Mouse (Mus musculus) embryonic facial prominence, embryonic 13.5 days (tissue): Measurements from ENCODE around the gene Tex36. TPM values are rescaled to one million over a fixed set of nuclear protein-coding genes. Genes with fewer than 3 reads are reported as not detected.

Experiments used
- ATAC-seq: fragments of 200-750 bp; cut with Nextera tagmentation; 2 replicates; pipeline ENCODE4 v1.8.0; 2017; ENCODE audit warnings: low read depth; ENCODE audit not compliant: insufficient number of reproducible peaks, insufficient read depth, low FRiP score, low TSS enrichment
- H3K27ac ChIP-seq: fragments of 300-500 bp; sonication (generic); 2 replicates; pipeline ENCODE4 v1.5.1; 2015; ENCODE audit warnings: moderate library complexity, mild to moderate bottlenecking, inconsistent platforms
- H3K27me3 ChIP-seq: fragments of 300-500 bp; sonication (generic); 2 replicates; pipeline ENCODE4 v1.6.1; 2015; ENCODE audit warnings: mild to moderate bottlenecking, inconsistent platforms
- H3K36me3 ChIP-seq: fragments of 300-500 bp; sonication (generic); 2 replicates; pipeline ENCODE4 v1.6.1; 2015; ENCODE audit warnings: mild to moderate bottlenecking, inconsistent platforms
- H3K4me1 ChIP-seq: fragments of 300-500 bp; sonication (generic); 2 replicates; pipeline ENCODE4 v1.6.1; 2015; ENCODE audit warnings: inconsistent platforms
- H3K4me2 ChIP-seq: fragments of 300-500 bp; sonication (generic); 2 replicates; pipeline ENCODE4 v1.6.1; 2015; ENCODE audit warnings: moderate library complexity, mild to moderate bottlenecking, inconsistent platforms
- H3K4me3 ChIP-seq: fragments of 300-500 bp; sonication (generic); 2 replicates; pipeline ENCODE4 v1.5.1; 2015; ENCODE audit warnings: mild to moderate bottlenecking, inconsistent platforms
- H3K9ac ChIP-seq: fragments of 300-500 bp; sonication (generic); 2 replicates; pipeline ENCODE4 v1.6.1; 2015; ENCODE audit warnings: mild to moderate bottlenecking, inconsistent platforms
- H3K9me3 ChIP-seq: fragments of 300-500 bp; sonication (generic); 2 replicates; pipeline ENCODE4 v1.6.1; 2016; ENCODE audit warnings: inconsistent platforms
- WGBS: fragments of 180-500 bp; shearing (Covaris S2); methylation state at CpG from one replicate; pipeline ENCODE4 v1.1.7; 2015; ENCODE audit warnings: mixed read lengths; 5-methylcytosine and 5-hydroxymethylcytosine counted together
- polyA plus RNA-seq: library from polyadenylated mRNA; unstranded; fragments of >200 nt; fragmentation: Nextera tagmentation; extraction: Ambion mirVana; gene quantifications from 2 replicates; pipeline ENCODE4 v1.2.1, GENCODE M21; 2015

Tex36 gene
- polyA plus RNA-seq, 1 experiment from 2014 or later = not detected

GRCm38 (mm10) chr7:133583216-133583615 lies 18.7 kb downstream of the Tex36 start:
- ATAC-seq = no peak
- Histone ChIP-seq H3K36me3 (no peaks in the 10 kb centered on the region), H3K4me2 (no peak overlapping the region), H3K4me1 (no peaks in the 10 kb centered on the region), H3K4me3 (no peak overlapping the region), H3K27me3 (no peaks in the 10 kb centered on the region), H3K9me3 (no peaks in the 10 kb centered on the region), H3K9ac (no peak overlapping the region), H3K27ac (no peak overlapping the region)
- WGBS = 94% methylated on average over 6 of the region's 6 CpGs

- Histone ChIP-seq H3K9me3 (no peaks in the 10 kb centered on the region), H3K36me3 (no peaks in the 10 kb centered on the region), H3K27me3 (no peaks in the 10 kb centered on the region), H3K9ac (no peak overlapping the region), H3K4me1 (peaks cover 7% of the 10 kb centered on the region), H3K4me3 (no peak overlapping the region), H3K27ac (no peak overlapping the region), H3K4me2 (no peak overlapping the region)
- ATAC-seq = no peak
- 58% methylated on average over 4 of the region's 4 CpGs for WGBS
Measured at GRCm38 (mm10) chr7:133580296-133580640, 21.7 kb downstream of the Tex36 start.

DNA sequence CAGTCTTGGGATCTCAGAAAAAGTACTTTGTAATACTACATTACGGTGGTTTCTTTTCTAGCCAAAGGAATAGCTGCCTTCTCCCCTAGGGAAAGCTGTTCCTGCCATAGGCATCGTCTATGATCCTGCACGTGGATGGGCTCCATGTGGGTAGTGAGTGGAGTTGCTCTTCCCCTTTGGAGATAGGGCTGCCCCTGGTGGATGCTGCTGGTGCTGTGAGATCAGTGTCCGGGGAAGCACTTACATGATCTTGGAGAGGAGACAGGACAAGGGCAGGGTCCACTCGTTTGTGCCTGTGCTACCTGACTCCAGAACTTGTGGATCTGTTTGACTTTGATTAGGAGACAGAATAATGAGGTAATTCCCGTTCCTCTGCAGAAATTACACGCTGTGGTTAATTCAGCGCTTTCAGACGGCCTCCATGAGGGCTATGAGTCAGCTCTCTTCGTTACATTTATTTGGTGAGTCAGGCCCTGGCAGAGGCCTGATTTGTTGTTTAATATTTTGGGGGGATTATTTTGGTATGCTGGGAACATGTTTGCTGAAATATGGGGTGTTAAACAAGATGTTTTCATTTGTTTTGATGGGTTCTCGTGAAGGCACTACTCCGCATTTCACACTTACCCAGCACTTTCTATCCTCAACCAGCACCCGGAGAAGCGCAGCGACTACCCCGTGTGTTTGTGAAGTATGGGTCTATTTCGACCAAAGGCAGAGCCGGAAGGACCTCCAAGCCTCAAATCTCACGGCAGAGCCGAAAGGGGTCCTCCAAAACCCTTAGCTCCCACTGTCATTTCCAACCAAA lies 22.3 kb downstream of the Tex36 start:
- no peaks in the 10 kb centered on the region for H3K36me3 ChIP-seq
- H3K4me3 ChIP-seq = no peak overlapping the region
- no peaks in the 10 kb centered on the region for H3K9me3 ChIP-seq
- no peaks in the 10 kb centered on the region for H3K27me3 ChIP-seq
- 65% methylated on average over 20 of the region's 20 CpGs for WGBS
- H3K4me2 ChIP-seq = no peak overlapping the region
- no peak overlapping the region for H3K27ac ChIP-seq
- no peak for ATAC-seq
- no peak overlapping the region for H3K9ac ChIP-seq
- peaks cover 7% of the 10 kb centered on the region for H3K4me1 ChIP-seq

DNA sequence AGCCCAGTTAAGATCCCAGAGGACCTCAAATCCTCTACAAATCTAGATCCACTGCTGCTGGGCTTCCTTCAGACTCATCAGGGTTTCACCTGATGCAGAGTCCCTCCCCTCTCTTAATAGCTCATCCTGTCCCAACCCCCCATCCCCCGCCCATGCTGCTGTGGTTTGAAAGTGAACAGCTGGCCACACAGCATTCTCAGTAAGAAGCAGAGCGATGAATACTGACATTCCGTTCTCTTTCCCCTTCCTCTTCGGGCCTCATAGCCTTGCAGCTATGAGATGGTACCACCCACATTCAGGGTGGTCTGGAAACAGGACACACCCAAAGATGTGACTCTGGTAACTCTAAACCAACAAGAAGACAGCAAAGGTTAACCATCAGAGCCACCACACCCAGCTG lies 25.1 kb downstream of the Tex36 start:
- Histone ChIP-seq H3K4me3 (no peak overlapping the region), H3K27ac (no peak overlapping the region), H3K9ac (no peak overlapping the region), H3K9me3 (no peaks in the 10 kb centered on the region), H3K36me3 (no peaks in the 10 kb centered on the region), H3K4me2 (no peak overlapping the region), H3K27me3 (no peaks in the 10 kb centered on the region), H3K4me1 (peaks cover 7% of the 10 kb centered on the region)
- WGBS = 16% methylated on average over 4 of the region's 4 CpGs
- ATAC-seq = no peak

DNA sequence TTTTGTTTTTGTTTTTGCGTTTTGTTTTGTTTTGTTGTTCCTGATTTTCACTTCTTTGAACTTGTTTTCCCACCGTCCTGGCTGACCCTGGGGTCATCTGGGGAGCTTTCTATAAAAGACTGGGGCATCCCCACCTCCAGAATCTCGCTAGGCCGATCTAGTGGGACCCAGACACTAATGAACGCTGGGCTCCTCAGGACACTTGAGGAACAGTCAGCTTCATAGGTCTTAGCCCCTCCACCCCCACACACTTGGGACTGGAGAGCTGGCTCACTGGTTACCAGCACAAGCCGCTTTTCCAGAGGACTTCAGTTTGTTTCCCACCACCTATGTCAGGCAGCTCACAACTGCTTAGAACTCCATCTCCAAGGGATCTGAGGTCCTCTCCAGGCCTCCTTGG lies 25.7 kb downstream of the Tex36 start:
- Histone ChIP-seq H3K9ac (no peak overlapping the region), H3K36me3 (no peaks in the 10 kb centered on the region), H3K27ac (no peak overlapping the region), H3K4me3 (no peak overlapping the region), H3K4me1 (peaks cover 7% of the 10 kb centered on the region), H3K9me3 (no peaks in the 10 kb centered on the region), H3K4me2 (no peak overlapping the region), H3K27me3 (no peaks in the 10 kb centered on the region)
- WGBS = 67% methylated on average over 6 of the region's 6 CpGs
- ATAC-seq = no peak

DNA sequence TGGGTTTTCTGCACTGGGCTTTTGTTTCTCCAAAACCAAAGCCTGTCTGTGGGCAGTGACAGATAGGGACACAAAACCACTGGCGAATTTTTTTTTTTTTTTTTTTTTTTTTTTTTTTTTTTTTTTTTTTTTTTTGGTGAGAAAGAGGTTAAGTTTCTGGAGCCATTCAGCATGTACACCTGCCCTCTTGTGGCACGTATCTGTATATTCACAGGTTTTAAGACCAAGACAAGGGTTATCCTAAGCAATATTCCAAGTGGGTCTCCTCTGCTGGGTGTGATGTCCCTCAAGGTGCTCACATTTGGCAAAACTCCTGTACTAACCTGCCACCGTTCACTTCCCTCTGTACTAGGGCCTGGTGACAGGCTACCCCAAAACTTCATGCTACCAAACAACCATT lies 30.0 kb downstream of the Tex36 start:
- no peak overlapping the region for H3K4me2 ChIP-seq
- no peaks in the 10 kb centered on the region for H3K36me3 ChIP-seq

DNA sequence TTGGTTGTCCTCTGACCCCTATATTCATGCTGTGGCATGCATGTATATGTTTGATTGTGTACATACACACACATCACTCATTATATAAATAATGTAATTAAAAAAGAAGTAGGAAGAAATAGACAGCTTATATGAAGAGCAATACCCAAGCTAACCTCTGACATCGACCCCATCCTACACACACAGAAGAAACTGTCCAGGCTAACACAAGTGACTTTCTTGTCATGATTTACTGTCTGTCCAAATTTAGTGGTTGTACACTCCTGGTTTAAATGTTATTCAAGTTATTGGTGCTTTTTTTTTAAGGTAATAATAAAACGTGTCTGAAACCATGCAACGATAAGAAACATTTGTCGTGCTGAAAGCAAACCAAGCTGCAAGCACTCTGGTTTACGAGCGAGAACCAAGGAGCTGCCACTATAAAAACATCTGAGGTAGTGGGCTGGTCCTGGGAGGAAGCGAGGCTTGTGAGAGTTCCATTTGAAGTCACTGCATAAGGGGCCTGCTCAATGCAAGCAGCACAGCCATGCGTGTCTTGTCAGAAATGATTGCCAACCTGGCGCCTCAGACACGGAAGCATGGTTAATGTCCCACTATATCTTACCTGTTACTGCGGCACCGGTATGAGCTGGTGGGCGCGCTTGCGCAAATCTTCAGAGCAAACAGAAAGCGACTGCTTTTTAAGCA lies 32.6 kb downstream of the Tex36 start:
- Histone ChIP-seq H3K4me2 (no peak overlapping the region), H3K9ac (no peak overlapping the region), H3K4me1 (peaks cover 7% of the 10 kb centered on the region), H3K27ac (no peak overlapping the region), H3K36me3 (no peaks in the 10 kb centered on the region), H3K9me3 (no peaks in the 10 kb centered on the region), H3K4me3 (no peak overlapping the region), H3K27me3 (no peaks in the 10 kb centered on the region)
- no peak for ATAC-seq
- WGBS = 85% methylated on average over 16 of the region's 16 CpGs

More for the DNA sequence above, 30.0 kb downstream of the Tex36 start:
- Histone ChIP-seq H3K27ac (no peak overlapping the region), H3K27me3 (no peaks in the 10 kb centered on the region), H3K4me1 (peaks cover 11% of the 10 kb centered on the region), H3K9me3 (no peaks in the 10 kb centered on the region), H3K9ac (no peak overlapping the region), H3K4me3 (no peak overlapping the region)
- ATAC-seq = no peak
- 32% methylated on average over 3 of the region's 3 CpGs for WGBS

DNA sequence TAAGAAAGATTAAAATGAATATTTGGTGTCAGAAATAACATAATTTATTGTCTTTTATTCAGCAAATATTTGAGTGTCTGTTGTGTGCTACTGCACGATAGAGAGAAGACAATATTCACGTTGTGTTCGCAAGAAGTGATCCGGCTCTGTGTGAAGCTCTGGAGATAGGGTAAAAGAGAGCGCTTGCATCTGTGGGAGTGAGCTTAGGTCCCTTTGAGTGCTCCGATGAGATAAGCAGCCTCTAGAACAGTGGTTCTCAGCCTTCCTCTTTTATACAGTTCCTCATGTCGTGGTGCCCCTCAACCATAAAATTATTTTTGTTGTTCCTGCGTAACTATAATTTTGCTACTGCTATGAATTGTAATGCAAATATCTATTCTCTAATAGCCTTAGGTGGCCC lies 37.4 kb downstream of the Tex36 start:
- WGBS = 84% methylated on average over 8 of the region's 8 CpGs
- Histone ChIP-seq H3K9ac (no peak overlapping the region), H3K27me3 (no peaks in the 10 kb centered on the region), H3K4me2 (no peak overlapping the region), H3K4me3 (no peak overlapping the region), H3K36me3 (no peaks in the 10 kb centered on the region), H3K27ac (no peak overlapping the region), H3K4me1 (no peaks in the 10 kb centered on the region), H3K9me3 (no peaks in the 10 kb centered on the region)
- ATAC-seq = no peak

- WGBS = 80% methylated on average over 3 of the region's 3 CpGs
- Histone ChIP-seq H3K9me3 (no peaks in the 10 kb centered on the region), H3K27me3 (no peaks in the 10 kb centered on the region), H3K4me3 (no peak overlapping the region), H3K27ac (no peak overlapping the region), H3K4me1 (no peaks in the 10 kb centered on the region), H3K9ac (no peak overlapping the region), H3K36me3 (no peaks in the 10 kb centered on the region), H3K4me2 (no peak overlapping the region)
- no peak for ATAC-seq
Measured at GRCm38 (mm10) chr7:133563175-133563824, 38.7 kb downstream of the Tex36 start.

- no peak for ATAC-seq
- Histone ChIP-seq H3K4me3 (no peak overlapping the region), H3K4me2 (no peak overlapping the region), H3K4me1 (no peaks in the 10 kb centered on the region), H3K9ac (no peak overlapping the region), H3K36me3 (no peaks in the 10 kb centered on the region), H3K9me3 (no peaks in the 10 kb centered on the region), H3K27me3 (no peaks in the 10 kb centered on the region), H3K27ac (no peak overlapping the region)
- 53% methylated on average over 8 of the region's 8 CpGs for WGBS
Measured at GRCm38 (mm10) chr7:133555786-133556492, 46.0 kb downstream of the Tex36 start.

- H3K4me1 ChIP-seq = no peaks in the 10 kb centered on the region
- H3K9ac ChIP-seq = no peak overlapping the region
- WGBS = 88% methylated on average over 7 of the region's 7 CpGs
- no peak overlapping the region for H3K4me2 ChIP-seq
- no peak overlapping the region for H3K4me3 ChIP-seq
- H3K36me3 ChIP-seq = no peaks in the 10 kb centered on the region
- H3K9me3 ChIP-seq = no peaks in the 10 kb centered on the region
- no peak for ATAC-seq
- no peaks in the 10 kb centered on the region for H3K27me3 ChIP-seq
- no peak overlapping the region for H3K27ac ChIP-seq
Measured at GRCm38 (mm10) chr7:133552306-133552991, 49.5 kb downstream of the Tex36 start.
